Mouse (Mus musculus) embryonic facial prominence, embryonic 12.5 days (tissue): ENCODE data around the gene Unc13d. TPM values are rescaled to one million over a fixed set of nuclear protein-coding genes. Genes with fewer than 3 reads are reported as not detected.

Source experiments
- ATAC-seq: fragments of 200-750 bp; cut with Nextera tagmentation; 2 replicates; pipeline ENCODE4 v1.8.0; 2017; ENCODE audit not compliant: insufficient number of reproducible peaks, insufficient read depth, low FRiP score, low TSS enrichment
- H3K27ac ChIP-seq: fragments of 300-500 bp; sonication (generic); 2 replicates; pipeline ENCODE4 v1.5.1; 2016; ENCODE audit warnings: mild to moderate bottlenecking
- H3K27me3 ChIP-seq: fragments of 300-500 bp; sonication (generic); 2 replicates; pipeline ENCODE4 v1.6.1; 2016; ENCODE audit warnings: mild to moderate bottlenecking, moderate library complexity
- H3K36me3 ChIP-seq: fragments of 300-500 bp; sonication (generic); 2 replicates; pipeline ENCODE4 v1.6.1; 2016; ENCODE audit warnings: mild to moderate bottlenecking
- H3K4me1 ChIP-seq: fragments of 300-500 bp; sonication (generic); 2 replicates; pipeline ENCODE4 v1.6.1; 2016
- H3K4me2 ChIP-seq: fragments of 300-500 bp; sonication (generic); replicated peaks from 2 replicates; pipeline ENCODE4 v1.6.1; 2016; ENCODE audit warnings: mild to moderate bottlenecking, moderate library complexity
- H3K4me3 ChIP-seq: fragments of 300-500 bp; sonication (generic); 2 replicates; pipeline ENCODE4 v1.5.1; 2016; ENCODE audit warnings: mild to moderate bottlenecking
- H3K9ac ChIP-seq: fragments of 300-500 bp; sonication (generic); 2 replicates; pipeline ENCODE4 v1.6.1; 2016; ENCODE audit warnings: mild to moderate bottlenecking, moderate library complexity
- H3K9me3 ChIP-seq: fragments of 300-500 bp; sonication (generic); 2 replicates; pipeline ENCODE4 v1.6.1; 2016; ENCODE audit warnings: mild to moderate bottlenecking, moderate library complexity
- WGBS: fragments of 180-500 bp; shearing (Covaris S2); methylation state at CpG from one replicate; pipeline ENCODE4 v1.1.7; 2016; 5-methylcytosine and 5-hydroxymethylcytosine counted together
- polyA plus RNA-seq: library from polyadenylated mRNA; unstranded; fragments of >200 nt; fragmentation: Nextera tagmentation; extraction: Ambion mirVana; gene quantifications from 2 replicates; pipeline ENCODE4 v1.2.1, GENCODE M21; 2016

Gene Unc13d
- polyA plus RNA-seq, 1 experiment from 2014 or later, result 1.3 TPM

GRCm38 (mm10) chr11:116034584-116034983 is 43.2 kb downstream of the Unc13d start:
- Histone ChIP-seq H3K9ac (no peak overlapping the region), H3K4me1 (peaks cover 17% of the 10 kb centered on the region), H3K4me3 (no peak overlapping the region), H3K27me3 (no peaks in the 10 kb centered on the region), H3K36me3 (peaks cover 23% of the 10 kb centered on the region), H3K27ac (no peak overlapping the region), H3K4me2 (no peak overlapping the region), H3K9me3 (no peaks in the 10 kb centered on the region)
- no peak for ATAC-seq
- WGBS, result 96% methylated on average over 6 of the region's 6 CpGs

- WGBS, result 28% methylated on average over 14 of the region's 14 CpGs
These were observed 46.6 kb downstream of the Unc13d start for GRCm38 (mm10) chr11:116030898-116031845.

GRCm38 (mm10) chr11:116030088-116030897 is 47.5 kb downstream of the Unc13d start, which contains the start of gene Unk:
Gene Unk, plus strand, starts transcription at chr11:116030322.
- Histone ChIP-seq H3K4me3 (peak within 1 kb of the TSS; percentile 62), H3K27me3 (no peaks in the 10 kb centered on the region), H3K9me3 (no peaks in the 10 kb centered on the region), H3K9ac (peak within 1 kb of the TSS; percentile 89), H3K27ac (peak within 1 kb of the TSS; percentile 99), H3K36me3 (0 out of 2 replicates have a peak, but pooled peaks cover 7% of the 10 kb centered on the region), H3K4me1 (peaks cover 17% of the 10 kb centered on the region), H3K4me2 (peak within 1 kb of the TSS; percentile 90)
- WGBS, result under 1% methylated on average over 67 of the region's 67 CpGs
- ATAC-seq, result peak; percentile 92

More at GRCm38 (mm10) chr11:116030898-116031845, 46.6 kb downstream of the Unc13d start:
- H3K27ac ChIP-seq, result peak overlapping the region; percentile 99
- H3K4me3 ChIP-seq, result peak overlapping the region; percentile 62
- no peaks in the 10 kb centered on the region for H3K27me3 ChIP-seq
- H3K4me1 ChIP-seq, result peaks cover 17% of the 10 kb centered on the region
- H3K4me2 ChIP-seq, result peak overlapping the region; percentile 90
- H3K36me3 ChIP-seq, result 0 out of 2 replicates have a peak, but pooled peaks cover 8% of the 10 kb centered on the region
- peak overlapping the region; percentile 89 for H3K9ac ChIP-seq
- ATAC-seq, result 0 out of 2 replicates have a peak, but pooled peaks have one; percentile 8
- H3K9me3 ChIP-seq, result no peaks in the 10 kb centered on the region

- ATAC-seq, result no peak
- Histone ChIP-seq H3K36me3 (no peaks in the 10 kb centered on the region), H3K27me3 (no peaks in the 10 kb centered on the region), H3K27ac (no peak overlapping the region), H3K4me1 (peaks cover 17% of the 10 kb centered on the region), H3K9me3 (no peaks in the 10 kb centered on the region), H3K4me2 (peak overlapping the region; percentile 50), H3K4me3 (peak overlapping the region; percentile 62), H3K9ac (peak overlapping the region; percentile 45)
- 83% methylated on average over 6 of the region's 6 CpGs for WGBS
These were observed 48.5 kb downstream of the Unc13d start for GRCm38 (mm10) chr11:116029086-116029865.

GRCm38 (mm10) chr11:116028177-116028865 is 49.4 kb downstream of the Unc13d start:
- Histone ChIP-seq H3K27me3 (no peaks in the 10 kb centered on the region), H3K4me3 (no peak overlapping the region), H3K9me3 (no peaks in the 10 kb centered on the region), H3K9ac (no peak overlapping the region), H3K4me1 (peaks cover 17% of the 10 kb centered on the region), H3K4me2 (no peak overlapping the region), H3K36me3 (no peaks in the 10 kb centered on the region), H3K27ac (no peak overlapping the region)
- WGBS, result 75% methylated on average over 9 of the region's 9 CpGs
- no peak for ATAC-seq

GRCm38 (mm10) chr11:116027756-116028155 is 50.0 kb downstream of the Unc13d start, which contains the start of gene H3f3b:
Gene H3f3b, minus strand, starts transcription at chr11:116027962.
- no peak for ATAC-seq
- Histone ChIP-seq H3K27ac (no peak within 1 kb of the TSS), H3K4me2 (no peak within 1 kb of the TSS), H3K4me3 (no peak within 1 kb of the TSS), H3K36me3 (no peaks in the 10 kb centered on the region), H3K9ac (no peak within 1 kb of the TSS), H3K9me3 (no peaks in the 10 kb centered on the region), H3K4me1 (peaks cover 17% of the 10 kb centered on the region), H3K27me3 (no peaks in the 10 kb centered on the region)
- WGBS, result 80% methylated on average over 4 of the region's 4 CpGs

GRCm38 (mm10) chr11:116025056-116025845 is 52.5 kb downstream of the Unc13d start:
- H3K9ac ChIP-seq, result no peak overlapping the region
- H3K27me3 ChIP-seq, result no peaks in the 10 kb centered on the region
- no peak for ATAC-seq
- no peaks in the 10 kb centered on the region for H3K4me1 ChIP-seq
- H3K4me2 ChIP-seq, result no peak overlapping the region
- peaks cover 17% of the 10 kb centered on the region for H3K36me3 ChIP-seq
- H3K27ac ChIP-seq, result 0 out of 2 replicates have a peak overlapping the region, but pooled peaks have one; percentile 31
- no peak overlapping the region for H3K4me3 ChIP-seq
- H3K9me3 ChIP-seq, result no peaks in the 10 kb centered on the region
- 90% methylated on average over 3 of the region's 3 CpGs for WGBS

GRCm38 (mm10) chr11:116024356-116024808 is 53.4 kb downstream of the Unc13d start:
- no peaks in the 10 kb centered on the region for H3K4me1 ChIP-seq
- WGBS, result under 1% methylated on average over 37 of the region's 37 CpGs
- H3K27ac ChIP-seq, result peak overlapping the region; percentile 100
- peaks cover 17% of the 10 kb centered on the region for H3K36me3 ChIP-seq
- H3K9ac ChIP-seq, result peak overlapping the region; percentile 100
- peak overlapping the region; percentile 95 for H3K4me3 ChIP-seq
- no peaks in the 10 kb centered on the region for H3K9me3 ChIP-seq
- peak overlapping the region; percentile 67; the same call in 1 of the 2 replicates for H3K4me2 ChIP-seq
- ATAC-seq, result peak; percentile 91
- no peaks in the 10 kb centered on the region for H3K27me3 ChIP-seq

- peak overlapping the region; percentile 100 for H3K9ac ChIP-seq
- peak; percentile 17 for ATAC-seq
- WGBS, result under 1% methylated on average over 55 of the region's 57 CpGs
These were observed 53.9 kb downstream of the Unc13d start for GRCm38 (mm10) chr11:116023771-116024355.

More at GRCm38 (mm10) chr11:116023771-116024355, 53.9 kb downstream of the Unc13d start:
- H3K4me3 ChIP-seq, result peak overlapping the region; percentile 95
- H3K27ac ChIP-seq, result peak overlapping the region; percentile 100
- H3K36me3 ChIP-seq, result peaks cover 17% of the 10 kb centered on the region
- H3K4me2 ChIP-seq, result peak overlapping the region; percentile 67
- no peaks in the 10 kb centered on the region for H3K4me1 ChIP-seq
- no peaks in the 10 kb centered on the region for H3K9me3 ChIP-seq
- H3K27me3 ChIP-seq, result no peaks in the 10 kb centered on the region
